Mouse (Mus musculus) duodenum, adult 2 months (tissue): ENCODE results near the gene Mmp23. TPM values are rescaled to one million over a fixed set of nuclear protein-coding genes. Genes with fewer than 3 reads are reported as not detected.

Source experiments
- polyA plus RNA-seq: library from polyadenylated mRNA; depleted of rRNA; stranded (reverse); fragments of >200 nt; gene quantifications from 2 replicates; pipeline ENCODE4 v1.2.3, GENCODE M21; 2012; ENCODE audit warnings: low replicate concordance; rRNA removed

Mmp23 gene
- 23.1 and 28.4 TPM in 2 replicates for polyA plus RNA-seq

DNA sequence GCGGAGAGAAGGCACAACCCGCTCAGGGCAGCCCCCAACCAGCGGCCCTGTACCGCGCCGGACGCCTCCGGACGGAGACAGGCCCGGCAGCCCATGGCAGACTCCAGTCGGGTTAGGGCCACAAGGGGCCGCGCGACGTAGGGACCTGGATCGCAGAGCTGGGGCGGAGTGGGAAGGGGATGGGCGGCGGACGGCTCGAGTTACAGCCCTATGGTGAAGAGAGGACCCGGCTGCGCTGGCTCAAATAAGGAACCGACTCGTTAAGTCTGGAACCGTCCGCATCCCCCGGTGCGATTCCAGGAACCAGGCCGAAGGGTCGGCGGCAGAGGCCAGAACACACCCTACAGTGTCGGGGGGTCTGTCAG is at the start of gene Mmp23:
Mmp23 (minus strand) TSS at position 299 of the 365 bp plus-strand sequence.

DNA sequence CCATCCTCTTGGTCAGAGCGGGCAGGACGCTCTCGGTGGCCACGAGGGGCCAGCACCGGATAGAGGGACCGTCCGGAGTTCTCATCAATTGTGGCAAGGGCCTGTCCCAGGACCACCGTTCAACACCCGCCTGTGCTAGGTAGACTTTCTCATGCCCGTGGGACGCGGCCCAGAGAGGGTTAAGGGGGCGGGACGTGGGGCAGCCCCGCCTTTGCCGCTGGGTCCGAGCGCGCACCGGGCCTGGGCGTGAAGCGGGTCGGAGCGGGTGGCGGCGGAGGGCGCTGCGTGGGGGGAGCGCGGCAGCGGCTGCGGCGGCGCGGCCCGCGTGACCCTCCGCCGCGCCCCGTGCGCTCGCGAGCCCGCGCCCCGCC is 40.9 kb upstream of the Mmp23 start, which contains the start of gene Fndc10:
Fndc10 (plus strand) TSS at position 232 of the 371 bp plus-strand sequence.

DNA sequence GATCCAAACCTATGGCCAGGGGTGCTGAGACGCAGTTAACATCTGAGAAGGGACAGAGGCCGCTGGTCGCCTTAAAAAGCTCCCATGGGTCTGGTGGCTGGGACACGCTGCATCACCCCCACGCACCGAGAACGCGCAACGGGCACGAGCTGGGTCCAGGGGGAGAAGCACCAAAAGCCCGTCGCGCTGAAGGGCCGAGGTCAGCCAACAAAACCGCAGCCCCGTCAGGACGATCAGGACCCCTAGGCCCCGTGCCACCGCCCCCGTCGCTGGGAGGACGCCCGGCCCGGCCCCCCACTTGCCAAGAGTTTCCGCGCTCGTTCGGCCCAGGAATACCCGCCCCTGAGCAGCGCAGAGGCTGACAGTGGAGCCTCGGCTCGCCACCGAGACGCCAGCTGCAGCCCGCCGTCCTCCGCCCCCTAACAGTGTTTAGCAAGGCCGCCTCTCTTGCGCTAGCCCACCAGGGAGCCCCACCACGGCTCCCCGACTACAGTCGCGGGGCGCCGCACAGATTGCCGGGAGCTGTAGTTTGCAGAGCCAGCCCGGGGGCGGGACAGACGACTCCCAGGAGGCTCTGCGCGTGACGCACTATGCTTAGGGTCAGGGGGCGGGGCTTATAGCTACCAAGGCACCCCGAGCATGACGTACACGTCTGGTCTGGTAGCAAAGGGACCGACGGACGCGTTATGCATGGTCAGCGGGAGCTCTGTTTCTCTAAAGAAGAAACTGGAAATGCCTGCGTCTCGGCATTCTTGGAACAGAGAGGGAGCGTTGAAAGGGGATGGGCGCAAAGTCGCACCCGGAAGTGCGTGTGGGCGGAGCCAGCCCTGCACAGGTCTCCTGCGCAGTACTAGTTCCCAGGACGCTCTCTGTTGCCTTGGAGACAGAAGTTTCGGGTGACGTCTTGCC is 15.8 kb upstream of the Mmp23 start, which contains the start of gene Mib2:
Mib2 (minus strand) TSS at position 510 of the 909 bp plus-strand sequence.

DNA sequence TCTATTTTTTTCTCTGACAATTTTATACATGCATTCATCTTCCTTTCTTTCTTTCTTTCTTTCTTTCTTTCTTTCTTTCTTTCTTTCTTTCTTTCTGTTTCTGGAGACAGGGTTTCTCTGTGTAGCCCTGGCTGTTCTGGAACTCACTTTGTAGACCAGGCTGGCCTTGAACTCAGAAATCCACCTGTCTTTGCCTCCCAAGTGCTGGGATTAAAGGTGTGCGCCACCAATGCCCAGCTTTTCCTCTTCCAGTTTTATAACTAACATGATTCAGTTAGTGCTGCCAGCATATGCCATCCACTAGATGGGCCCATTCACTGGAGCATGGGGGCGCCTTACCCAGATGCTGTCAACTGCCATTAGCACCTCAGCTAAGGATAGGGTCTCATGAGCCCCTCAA is 7.9 kb downstream of the Mmp23 start, which contains the start of gene Gm10563:
Gm10563 (minus strand) TSS at position 101 of the 400 bp plus-strand sequence.

DNA sequence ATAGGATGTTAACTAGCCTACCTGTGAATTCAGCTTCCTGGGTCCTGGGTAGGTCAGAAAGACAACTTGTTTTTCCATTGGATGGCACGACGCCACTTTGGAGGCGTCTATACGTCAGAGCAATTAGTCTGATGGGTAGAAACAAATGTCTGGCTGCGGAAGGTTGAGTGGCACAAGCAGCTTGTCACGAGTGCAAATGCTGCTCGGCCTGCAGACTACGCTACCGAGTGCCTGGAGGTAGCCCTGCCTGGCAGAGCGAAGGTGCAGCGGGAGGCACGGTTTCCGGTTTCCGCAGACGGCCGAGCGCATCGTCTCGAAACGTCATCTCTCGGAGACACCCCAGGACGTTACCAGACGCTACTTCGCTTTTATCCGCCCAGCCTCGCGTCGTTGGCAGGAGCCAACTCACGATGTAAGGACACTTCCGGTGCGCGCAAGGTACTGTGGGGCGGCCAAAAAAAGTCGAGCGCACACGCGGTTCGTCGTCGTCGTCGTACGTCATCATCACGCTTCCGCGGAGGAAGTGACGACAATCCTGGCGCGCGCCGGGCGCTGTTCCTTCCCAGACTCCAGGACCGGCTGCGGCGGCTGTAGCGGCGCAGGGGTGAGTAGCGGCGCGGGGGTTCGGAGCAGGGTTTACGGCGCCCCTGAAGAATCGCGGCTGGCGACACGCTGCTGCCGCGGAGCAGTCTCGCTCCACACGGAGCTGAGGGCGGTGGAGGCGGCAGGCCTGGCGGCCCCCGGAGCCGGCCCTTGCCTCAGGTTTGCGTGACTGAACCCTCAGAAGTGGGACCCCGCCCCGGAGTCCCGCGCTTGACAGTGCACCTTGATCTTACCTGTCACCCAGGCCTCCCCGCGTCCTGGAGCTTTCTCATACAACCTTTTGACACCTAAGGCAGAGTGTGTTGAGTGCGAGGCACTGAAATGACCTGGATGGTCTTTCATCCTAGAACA is 28.6 kb downstream of the Mmp23 start, which contains the start of gene Cdk11b:
Cdk11b (plus strand) TSS at position 517 of the 954 bp plus-strand sequence.

DNA sequence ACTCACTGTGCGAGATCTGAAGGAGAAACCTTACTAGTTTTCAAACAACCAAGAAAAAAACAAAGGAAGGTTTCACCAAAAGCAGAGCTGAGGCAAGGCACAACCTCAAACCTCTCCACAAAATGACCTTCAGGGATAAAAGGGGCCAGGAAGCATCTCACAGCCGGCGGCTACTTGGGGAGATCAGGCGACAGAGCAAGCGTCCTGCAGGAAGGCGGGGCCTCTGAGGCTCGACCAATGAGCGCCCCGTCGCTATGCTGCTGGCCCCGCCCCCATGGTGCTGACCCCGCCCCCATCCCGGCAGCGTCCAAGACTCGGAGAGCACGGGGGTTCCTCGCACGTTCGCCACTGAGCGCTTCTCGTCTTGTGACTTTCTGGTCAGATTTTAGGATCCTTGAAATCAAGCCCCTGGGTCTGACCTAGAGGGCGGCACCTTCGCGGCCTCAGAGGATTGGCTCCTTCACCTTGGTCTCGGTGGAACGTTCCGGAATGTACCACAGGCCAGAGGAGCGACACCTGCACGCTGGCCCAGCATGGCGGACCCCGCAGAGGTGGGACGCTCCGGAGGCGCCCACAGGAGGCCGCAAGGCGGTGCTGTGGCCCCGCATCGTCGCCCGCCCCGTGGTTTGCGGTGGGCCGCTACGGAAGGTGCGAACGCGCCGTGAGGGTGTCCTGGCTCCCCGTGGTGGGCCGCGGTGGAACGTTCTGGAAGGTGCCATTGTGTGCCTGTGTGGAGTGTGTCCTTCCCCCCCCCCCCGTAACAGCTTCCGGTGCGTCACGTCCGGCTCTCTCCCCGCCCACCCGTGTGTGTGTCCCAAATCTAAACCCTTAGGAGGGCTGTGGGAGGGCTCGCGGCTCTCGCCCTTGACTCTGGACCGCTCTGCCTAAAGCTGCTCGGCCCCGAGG is 51.8 kb downstream of the Mmp23 start, which contains the start of gene Slc35e2:
Slc35e2 (plus strand) TSS at position 326 of the 906 bp plus-strand sequence.

Other genes starting within 250 kb of the Mmp23 start
- gene Cfap74, start 244.2 kb downstream of the Mmp23 start, polyA plus RNA-seq: 0.82 and 0.87 TPM in 2 replicates
- 1.1 and 2.4 TPM in 2 replicates for gene Tmem52, start 184.3 kb downstream of the Mmp23 start, polyA plus RNA-seq
- 463 and 1,045 TPM in 2 replicates for gene Gnb1, start 162.0 kb downstream of the Mmp23 start, polyA plus RNA-seq
- gene Nadk, start 91.0 kb downstream of the Mmp23 start, polyA plus RNA-seq: 106 and 132 TPM in 2 replicates
- gene Slc35e2, start 52.0 kb downstream of the Mmp23 start, polyA plus RNA-seq: 16.8 and 17.8 TPM in 2 replicates
- gene Cdk11b, start 28.5 kb downstream of the Mmp23 start, polyA plus RNA-seq: 28.5 and 44.9 TPM in 2 replicates
- not detected in 2 replicates for gene Gm10563, start 8.0 kb downstream of the Mmp23 start, polyA plus RNA-seq
- gene Mib2, start 15.8 kb upstream of the Mmp23 start, polyA plus RNA-seq: 63.6 and 88.9 TPM in 2 replicates
- gene Fndc10, start 41.0 kb upstream of the Mmp23 start, polyA plus RNA-seq: 28.5 and 30.2 TPM in 2 replicates
- gene Ssu72, start 51.4 kb upstream of the Mmp23 start, polyA plus RNA-seq: 124 and 138 TPM in 2 replicates
- 0.58 and 0.78 TPM in 2 replicates for gene Tmem240, start 81.4 kb upstream of the Mmp23 start, polyA plus RNA-seq
- gene Atad3a, start 107.7 kb upstream of the Mmp23 start, polyA plus RNA-seq: 102 and 109 TPM in 2 replicates
- gene Vwa1, start 121.3 kb upstream of the Mmp23 start, polyA plus RNA-seq: 19.1 and 135 TPM in 2 replicates
- gene Tmem88b, start 132.5 kb upstream of the Mmp23 start, polyA plus RNA-seq: 3.1 and 6.1 TPM in 2 replicates
- not detected in 2 replicates for gene Ankrd65, start 137.1 kb upstream of the Mmp23 start, polyA plus RNA-seq
- 32.6 and 49.9 TPM in 2 replicates for gene Mrpl20, start 149.5 kb upstream of the Mmp23 start, polyA plus RNA-seq
- 23.8 and 25.3 TPM in 2 replicates for gene Ccnl2, start 159.1 kb upstream of the Mmp23 start, polyA plus RNA-seq
- gene Aurkaip1, start 177.9 kb upstream of the Mmp23 start, polyA plus RNA-seq: 159 and 208 TPM in 2 replicates
- 69.2 and 97.5 TPM in 2 replicates for gene Mxra8, start 186.3 kb upstream of the Mmp23 start, polyA plus RNA-seq
- 142 and 173 TPM in 2 replicates for gene Dvl1, start 194.0 kb upstream of the Mmp23 start, polyA plus RNA-seq
- gene Tas1r3, start 210.0 kb upstream of the Mmp23 start, polyA plus RNA-seq: 1.1 and 1.2 TPM in 2 replicates
- 56.0 and 86.9 TPM in 2 replicates for gene Cptp, start 216.1 kb upstream of the Mmp23 start, polyA plus RNA-seq
- gene Ints11, start 216.2 kb upstream of the Mmp23 start, polyA plus RNA-seq: 14.6 and 19.2 TPM in 2 replicates
- 30.9 and 65.5 TPM in 2 replicates for gene Pusl1, start 238.4 kb upstream of the Mmp23 start, polyA plus RNA-seq
- gene Acap3, start 238.4 kb upstream of the Mmp23 start, polyA plus RNA-seq: 13.3 and 14.8 TPM in 2 replicates